Mouse (Mus musculus): ENCODE data around the gene Clstn1.
"Not testable (repeated sequence)": the region's sequence is repeated elsewhere in the genome, so short reads cannot be mapped to it uniquely, and the experiment has no call there.

The Clstn1 gene

DNA sequence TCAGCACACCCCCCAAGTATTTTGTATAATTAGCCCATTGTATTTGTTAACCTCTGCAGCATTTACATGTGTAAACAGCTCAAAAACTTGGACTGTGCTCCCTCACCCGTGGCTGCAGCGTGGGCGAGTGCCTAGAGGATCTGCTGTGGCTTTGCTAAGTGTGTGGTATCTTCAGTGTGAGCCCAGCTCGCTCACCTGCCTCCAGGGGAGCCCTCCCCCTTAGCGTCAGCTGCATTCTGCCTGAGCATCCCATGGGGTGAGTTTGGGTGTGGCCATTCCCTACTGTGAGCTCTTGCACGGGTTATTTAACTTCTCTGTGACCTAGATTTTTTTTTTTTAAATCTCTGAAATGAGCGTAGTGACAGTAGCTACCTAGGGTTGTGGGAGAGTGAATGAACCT is 16.0 kb downstream of the Clstn1 start:
- no peak for DNase-seq

DNA sequence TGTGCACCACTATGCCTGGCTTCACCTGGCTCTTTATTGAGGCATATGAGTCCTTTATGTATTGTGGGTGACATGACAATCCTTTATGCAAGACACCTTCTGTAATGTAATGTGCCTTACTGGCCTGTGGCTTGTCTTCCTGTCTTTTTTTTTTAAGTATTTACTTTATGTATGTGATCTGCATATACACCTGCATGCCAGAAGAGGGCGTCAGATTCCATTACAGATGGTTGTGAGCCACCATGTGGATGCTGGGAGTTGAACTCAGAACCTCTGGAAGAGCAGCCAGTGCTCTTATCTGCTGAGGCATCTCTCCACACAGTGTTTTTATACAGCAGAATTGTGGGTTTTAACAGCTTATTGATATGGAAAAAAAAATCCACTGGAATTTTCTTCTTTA is 17.6 kb downstream of the Clstn1 start:
- DNase-seq: no peak

DNA sequence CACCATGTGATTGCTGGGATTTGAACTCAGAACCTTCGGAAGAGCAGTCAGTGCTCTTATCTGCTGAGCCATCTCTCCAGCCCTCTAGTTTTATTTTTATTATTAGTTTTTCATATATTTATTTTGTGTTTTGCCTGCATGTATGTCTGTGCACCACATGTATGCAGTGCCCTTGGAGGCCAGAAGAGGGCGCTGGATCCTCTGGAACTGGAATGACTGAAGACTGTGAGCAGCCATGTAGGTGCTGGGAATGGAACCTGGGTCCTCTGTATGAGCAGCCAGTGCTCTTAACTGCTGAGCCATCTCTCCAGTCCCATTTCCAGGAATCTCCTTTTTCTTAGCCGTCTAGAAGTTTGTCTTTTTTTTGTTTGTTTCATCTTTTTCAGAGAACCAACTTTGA is 18.2 kb downstream of the Clstn1 start:
- DNase-seq: no peak

DNA sequence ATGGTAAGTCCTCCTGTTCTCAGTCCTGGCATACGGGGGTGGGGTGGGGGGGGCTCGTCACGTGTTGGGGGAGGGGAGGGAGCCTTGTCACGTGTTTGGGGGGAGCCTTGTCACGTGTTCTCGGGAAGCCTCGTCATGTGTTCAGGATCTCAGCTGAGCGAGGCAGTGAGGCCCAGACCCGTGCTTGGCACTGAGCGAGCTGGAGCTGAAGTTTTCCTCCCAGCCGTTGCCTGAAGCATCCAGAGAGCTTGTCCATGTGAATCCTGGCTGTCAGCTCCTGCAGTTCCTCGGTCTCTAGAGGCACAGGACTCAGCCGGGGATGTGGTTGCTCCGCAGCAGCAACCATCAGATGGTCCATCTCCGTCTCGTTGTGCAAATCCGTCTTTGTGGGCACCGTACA is 19.8 kb downstream of the Clstn1 start:
- DNase-seq: no peak

DNA sequence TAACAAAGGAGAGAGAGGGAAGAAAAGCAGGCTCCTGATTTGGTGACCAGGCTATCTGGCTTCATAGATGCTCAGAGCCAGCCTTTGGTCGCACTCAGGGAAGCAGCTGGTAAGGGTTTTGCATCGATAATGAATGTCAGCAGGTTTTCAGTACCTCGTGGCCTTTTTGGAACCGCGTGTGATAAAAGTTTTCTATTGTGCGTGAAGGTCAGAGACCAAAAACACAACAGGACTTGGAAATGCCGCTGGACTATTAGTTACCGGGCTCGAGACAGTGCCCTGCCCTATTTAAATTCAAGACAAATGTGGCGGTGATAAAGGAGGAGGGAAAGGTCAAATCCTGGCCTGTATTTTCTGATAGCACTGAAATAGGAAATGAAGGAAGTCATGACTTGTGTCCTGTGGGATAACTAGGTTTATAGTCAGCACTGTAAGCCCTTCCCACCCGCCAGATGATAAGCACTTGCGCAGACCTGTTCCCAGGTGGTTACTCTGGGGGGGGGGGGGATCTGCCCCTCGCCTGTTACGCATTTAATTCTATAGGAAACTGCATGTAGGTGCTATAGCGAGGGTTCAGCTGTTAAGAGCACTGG is 20.6 kb downstream of the Clstn1 start:
- DNase-seq: no peak

DNA sequence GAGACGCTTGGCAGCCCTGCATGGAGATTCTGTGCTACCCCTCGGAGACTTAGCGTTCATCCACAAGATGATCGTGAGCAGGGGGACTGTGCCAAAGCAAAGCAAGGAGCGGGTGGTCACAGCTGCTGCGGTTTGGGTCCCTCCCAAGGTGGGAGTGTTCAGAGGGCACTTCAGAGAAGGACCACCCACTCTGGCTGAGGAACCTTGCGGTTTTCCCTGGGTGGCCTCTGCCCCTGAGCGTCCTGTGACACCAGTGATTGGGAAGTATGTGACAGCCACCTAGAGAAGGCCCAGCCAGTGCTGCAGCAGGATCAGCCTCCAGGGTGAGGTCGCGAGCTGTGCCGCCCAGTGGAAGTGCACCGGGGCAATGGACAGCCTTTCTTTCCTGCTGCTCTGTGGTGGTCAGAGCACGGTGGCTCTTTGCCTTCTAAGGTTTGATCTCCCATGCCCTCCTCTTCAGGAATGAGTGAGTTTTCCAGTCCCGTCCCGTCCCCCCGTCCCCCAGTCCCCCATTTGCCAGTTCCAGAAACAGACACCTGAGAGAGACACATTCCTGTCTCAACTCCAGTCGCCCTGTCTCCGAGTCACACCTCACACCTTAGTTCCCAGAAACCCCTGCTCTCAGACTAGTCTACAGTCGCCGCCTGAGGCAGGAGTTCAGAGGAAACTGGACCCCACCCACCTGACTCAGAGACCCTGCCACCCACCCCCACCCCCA is 21.5 kb downstream of the Clstn1 start:
- peak; percentile 20 for DNase-seq

DNA sequence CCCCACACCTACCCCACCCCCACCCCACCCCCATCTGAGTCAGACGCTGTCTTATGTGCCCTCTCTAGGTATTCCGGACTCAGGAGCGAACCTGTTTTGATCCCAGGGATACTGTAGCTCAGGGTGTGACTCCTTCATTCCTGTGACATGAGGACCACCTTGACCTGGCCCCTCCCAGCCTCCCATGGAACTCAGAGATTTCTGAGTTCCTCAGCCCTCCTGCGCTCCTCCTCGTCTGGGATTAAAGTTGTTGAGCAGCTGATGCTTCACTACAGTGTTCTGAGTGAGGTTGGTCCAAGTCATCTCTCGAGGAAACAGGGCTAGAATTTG is 22.0 kb downstream of the Clstn1 start:
- no peak for DNase-seq

DNA sequence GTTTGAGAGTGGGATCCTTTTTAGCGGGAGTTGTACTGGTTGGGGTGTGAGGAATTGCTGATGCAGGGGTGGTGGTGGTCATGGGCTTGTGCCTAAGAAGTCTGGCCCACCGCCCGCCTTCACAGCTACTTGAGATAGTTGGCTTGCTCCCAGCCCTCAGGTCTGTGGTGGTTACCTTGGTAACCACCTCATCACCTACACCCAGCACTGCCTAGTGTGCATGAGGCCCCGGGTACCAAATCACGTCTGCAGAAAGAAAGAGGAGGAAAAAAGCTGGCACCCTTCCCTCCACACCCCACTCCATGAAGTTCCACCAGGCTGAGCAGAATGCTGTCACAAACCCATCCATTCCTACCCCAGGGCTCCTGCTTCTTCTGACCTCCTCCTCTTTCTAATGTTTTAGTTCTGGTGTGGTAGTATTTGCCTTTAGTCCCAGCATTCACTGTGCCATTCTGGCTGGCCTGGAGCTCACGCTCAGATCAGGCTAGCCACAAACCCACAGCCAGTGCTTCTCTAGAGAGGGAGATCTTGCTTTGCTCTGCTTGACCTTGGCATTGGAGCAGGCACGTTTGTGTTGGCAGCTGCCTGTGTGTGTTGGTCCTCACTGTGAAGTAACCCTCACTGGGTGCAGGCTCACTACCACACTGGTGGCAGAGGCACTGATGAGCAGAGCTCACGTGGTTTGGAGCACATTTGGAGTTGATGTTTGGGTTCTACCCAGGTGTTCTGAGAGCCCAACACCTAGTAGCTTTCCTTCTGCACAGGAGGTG is 23.2 kb downstream of the Clstn1 start:
- DNase-seq: no peak

DNA sequence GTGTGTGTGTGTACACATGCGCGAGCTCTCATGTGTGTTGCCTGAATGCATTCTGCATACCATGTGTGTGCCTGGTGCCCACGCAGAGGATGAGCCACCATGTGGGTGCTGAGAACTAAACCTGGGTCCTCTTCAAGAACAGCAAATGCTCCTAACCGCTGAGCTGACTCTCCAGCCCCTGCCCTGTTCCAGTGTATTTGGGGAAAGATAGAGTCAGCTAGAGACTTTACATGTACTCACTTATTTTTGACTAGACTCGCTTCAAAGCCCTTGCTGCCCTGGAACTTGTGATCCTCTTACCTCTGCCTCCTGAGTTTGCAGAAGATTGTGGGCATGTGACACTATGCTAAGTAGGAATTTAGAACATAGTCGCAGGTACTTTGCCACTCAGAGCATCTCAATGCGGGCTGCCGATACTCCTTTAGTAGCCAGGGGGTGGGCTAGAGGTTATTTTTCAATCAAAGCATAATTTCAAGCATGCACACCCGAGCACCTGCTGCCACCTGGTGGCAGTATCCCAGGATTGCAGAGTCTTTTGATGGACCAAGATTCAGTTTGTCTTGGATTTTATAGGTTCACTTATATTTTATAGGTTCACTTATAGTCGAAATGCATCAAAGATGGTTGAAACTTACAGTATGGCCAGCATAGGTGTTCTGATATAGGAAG is 25.2 kb downstream of the Clstn1 start:
- peak; percentile 64 for DNase-seq

DNA sequence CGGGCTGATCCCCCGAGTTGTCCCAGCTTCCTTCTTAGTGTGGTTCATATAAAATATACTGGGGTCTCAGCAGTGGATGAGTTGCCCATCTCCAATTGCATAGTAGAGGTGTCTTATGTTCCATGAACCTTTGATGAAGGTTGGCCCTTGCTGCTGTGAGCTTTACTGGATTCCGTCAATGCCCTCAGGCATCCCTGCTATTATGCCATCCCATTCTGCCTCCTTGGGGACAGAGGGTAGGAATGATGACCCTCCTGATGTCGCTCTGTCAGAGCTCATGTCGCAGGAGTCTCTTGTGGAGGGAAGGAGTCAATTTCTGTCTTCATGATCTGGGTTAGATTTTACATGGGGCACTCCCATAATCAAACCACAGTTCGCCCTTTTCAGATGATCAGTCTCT is 27.2 kb downstream of the Clstn1 start:
- not testable (repeated sequence) for DNase-seq

DNA sequence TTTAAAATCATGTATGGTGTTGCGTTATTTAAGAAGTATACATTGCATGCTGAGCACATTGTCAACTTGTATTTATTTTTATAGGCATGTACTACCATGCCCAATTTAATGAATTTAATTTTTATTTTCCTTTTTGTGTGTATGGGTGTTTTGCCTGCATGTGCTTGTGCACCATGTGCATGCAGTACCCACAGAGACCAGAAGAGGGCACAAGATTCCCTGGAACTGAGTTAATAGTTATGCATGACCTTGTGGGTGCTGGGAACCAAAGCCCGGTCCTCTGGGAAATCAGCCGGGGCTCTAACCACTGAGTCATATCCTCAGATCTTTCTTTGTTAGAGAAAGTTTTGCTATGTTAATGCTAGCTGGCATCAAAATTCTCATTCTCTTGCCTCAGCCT is 28.6 kb downstream of the Clstn1 start:
- no peak for DNase-seq

DNA sequence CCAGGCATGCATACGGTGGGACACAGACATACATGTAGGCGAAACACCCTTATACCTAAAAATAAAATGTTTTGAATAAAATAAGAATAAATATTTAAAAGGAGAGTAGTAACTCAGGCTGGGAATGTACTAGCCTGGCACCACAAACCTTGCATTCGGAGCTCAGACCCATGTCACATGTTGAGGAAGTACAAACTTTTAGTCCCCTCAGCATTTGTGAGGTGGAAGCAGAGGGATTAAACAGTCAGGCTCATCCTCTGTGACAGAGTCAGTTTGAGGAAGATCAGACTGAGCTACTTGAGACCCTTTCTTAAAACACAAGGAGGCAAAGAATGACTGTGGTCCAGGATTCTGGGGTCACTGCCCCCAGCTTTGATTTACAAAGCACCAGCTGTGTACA is 30.7 kb downstream of the Clstn1 start:
- DNase-seq: not testable (repeated sequence)

DNA sequence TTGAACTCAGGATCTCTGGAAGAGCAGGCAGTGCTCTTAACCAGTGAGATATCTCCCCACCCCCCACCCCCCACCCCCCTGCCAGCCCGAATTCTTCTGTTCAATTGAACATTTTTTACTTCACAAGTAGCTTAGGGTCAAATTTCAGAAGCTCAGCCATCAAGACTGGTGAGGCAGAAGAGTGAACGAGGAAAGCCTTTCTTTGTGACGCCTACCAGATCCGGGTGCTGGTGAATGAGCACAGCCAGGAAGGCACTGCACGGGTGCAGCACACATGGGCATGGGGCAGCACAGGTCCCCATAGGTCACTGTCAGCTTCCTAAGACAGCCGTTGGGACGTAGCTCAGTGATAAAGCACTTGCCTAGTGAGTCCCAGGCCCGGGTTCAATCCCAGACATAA is 33.7 kb downstream of the Clstn1 start:
- DNase-seq: no peak

DNA sequence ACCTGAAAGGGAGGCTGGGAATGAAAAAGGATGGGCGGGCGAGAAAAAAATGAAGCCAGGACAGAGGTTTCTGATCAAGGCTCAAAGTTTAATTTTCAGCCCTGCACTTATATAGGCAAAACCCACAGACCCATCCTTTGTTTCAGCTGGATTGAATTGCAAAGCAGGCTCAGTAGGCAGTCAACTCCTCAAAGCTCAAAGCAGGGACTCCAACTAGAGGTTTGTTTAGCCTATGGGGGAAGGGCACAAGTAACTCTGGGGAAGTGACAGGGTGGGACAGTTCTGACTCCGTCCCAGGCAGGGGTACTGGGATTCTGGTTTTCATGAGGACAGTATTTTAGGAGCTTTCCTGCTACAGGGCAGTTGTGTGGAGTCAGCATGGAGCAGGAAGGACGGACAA is 35.0 kb downstream of the Clstn1 start:
- DNase-seq: no peak

DNA sequence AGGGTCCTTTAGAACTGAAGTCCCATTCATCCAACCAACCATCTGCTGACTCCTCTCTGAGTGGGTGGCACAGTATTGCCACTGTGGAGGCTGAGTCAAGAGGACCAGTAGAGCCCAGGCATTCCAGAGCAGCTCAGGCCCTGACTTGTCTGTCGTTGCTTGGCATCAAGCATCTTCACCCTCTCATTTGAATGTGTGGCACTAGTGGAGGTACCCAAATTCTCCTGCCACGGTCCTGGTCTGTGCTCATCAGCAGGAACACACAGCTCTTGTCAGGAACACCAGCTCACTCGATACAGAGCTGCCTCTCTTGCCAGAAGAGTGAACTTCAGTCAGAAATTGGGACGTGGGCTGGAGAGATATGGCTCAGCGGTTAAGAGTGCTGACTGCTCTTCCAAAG is 37.4 kb downstream of the Clstn1 start:
- DNase-seq: no peak

DNA sequence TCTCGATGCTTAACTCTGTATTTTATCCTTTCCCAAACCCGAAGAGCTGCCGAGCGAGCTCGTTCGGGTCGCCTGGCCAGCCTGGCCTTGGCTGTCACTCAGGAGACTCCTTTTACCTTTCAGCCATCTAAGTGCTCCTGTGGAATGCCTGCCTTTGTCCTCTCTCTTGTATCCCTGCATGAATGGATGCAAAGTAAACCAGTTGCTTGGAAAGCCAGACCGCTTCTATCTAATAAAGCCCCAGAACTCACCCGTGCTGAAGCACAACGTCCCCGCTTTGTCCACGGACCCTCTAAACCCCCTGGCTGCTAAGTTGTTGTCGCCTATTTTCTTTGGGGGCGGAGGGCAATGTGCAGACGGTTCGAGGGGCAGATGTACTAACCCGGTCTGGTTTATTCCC is 40.5 kb downstream of the Clstn1 start:
- DNase-seq: no peak

DNA sequence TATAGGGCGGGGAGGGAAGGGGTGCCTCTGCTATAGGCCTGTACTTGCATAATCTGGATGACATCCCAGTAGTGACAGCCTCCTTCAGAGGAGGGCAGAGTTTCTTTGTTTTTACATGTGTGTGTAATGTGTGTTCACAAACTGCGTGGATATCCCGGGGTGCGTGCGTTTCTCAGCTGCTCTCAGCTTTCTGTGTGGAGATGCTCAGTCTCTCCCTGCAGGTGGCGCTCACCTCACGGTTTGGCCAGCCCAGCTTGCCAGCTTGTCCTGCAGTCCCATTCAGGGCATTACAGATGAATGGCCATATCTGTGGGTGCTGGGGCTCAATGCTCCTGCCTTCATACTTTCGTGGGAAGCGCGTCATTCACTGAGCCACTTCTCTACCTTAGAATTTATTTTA is 42.1 kb downstream of the Clstn1 start:
- DNase-seq: peak; percentile 63

DNA sequence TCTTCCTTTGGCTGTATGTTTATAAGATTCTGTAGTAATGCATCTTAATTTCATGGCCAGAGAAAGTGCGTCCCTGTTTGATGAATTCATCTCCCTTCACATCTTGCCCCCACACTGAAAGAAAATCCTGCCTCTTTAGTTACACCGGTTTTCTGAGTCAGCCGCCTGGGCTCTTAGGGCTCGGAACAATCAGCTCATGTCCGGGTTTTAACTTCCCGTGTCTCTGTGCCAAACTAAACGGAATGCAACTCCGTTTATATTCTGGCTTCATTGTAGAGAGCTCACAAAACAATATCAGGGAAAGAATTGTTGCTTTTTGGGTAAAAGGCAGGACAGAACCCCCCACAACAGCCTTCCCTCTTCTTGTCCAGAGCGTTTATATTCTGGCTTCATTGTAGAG is 42.5 kb downstream of the Clstn1 start:
- DNase-seq: no peak

DNA sequence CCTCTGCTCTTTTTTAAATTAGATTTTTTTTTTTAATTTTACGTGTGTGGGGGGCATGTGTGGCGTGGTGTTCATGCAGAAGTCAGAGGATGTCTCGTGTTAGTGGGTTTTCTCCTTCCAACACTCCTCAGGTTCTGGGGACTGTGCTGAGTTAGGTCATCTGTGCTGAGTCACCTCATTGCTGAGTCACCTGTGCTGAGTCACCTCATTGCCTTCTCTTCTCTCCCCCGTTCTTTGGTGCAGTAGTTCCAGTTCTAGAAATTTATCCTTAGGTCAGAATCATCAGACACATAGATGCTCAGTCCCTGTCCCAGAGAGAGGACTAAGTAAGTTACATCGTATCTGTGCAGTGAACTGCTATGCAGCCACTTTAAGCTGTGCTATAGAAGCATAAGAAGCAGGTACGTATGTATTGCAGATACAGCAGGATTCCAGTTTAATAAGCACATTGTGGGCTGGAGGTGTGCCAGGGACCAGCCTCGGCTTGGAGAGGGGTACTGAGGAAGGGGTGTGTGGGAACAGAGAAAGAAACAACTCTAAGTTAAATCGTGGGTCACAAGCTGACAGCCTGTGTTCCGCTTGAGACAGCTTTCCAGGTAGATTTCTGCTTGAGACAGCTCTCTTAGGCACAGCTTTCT is 46.5 kb downstream of the Clstn1 start:
- no peak for DNase-seq

DNA sequence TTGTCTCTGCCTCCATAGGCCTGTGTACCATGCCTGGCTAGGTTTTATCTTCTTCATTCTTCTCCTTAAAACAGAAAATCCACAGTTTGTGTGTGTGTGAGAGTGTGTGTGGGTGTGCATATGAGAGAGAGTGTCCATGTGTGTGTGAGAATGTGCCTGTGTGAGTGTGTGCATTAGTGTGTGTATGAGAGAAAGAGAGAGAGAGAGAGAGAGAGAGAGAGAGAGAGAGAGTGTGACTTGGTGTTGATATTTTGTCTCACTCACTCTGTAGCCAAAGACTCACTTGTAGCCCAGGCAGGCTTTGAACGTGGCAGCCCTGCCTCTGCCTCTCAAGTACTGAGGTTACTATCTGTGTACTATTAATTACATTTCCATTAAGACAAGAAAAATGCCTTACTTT is 47.9 kb downstream of the Clstn1 start:
- DNase-seq: no peak

DNA sequence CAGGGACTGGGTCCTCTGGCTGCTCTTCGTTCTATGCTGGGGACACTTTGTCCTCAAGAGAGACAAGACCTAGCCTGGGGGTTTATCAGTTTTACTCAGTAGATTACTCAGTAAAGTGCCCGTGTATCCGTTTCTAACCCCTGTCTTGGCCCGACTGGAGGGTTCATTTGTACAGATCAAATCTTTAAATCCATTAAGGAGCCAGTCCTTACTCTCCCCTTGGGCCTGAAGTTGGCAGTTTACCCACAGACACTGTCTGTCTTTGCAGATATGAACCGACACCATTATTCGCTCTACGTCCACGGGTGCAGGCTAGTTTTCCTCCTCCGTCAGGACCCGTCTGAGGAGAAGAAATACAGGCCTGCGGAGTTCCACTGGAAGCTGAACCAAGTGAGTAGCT is 48.7 kb downstream of the Clstn1 start:
- DNase-seq: no peak

DNA sequence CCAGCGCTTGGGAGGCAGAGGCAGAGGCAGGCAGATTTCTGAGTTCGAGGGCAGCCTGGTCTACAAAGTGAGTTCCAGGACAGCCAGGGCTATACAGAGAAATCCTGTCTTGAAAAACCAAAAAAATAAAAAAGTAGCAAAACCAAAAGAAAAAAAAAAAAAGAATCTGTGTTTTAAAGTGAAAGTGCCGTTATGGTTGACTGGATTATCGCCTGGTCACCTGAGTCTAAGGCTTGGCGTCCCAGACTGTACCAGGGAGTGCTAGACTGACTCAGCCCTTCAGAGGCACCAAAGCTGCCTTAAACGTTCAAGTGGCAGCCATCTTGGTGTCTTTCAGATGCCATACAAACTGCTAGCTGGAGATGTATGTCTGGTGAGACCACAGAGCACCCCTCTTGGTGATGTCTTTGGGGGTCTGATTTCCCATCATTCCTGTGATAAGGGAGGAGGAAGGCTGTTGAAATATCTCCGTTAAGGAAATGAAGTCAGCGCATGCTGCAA is 49.7 kb downstream of the Clstn1 start:
- no peak for DNase-seq

DNA sequence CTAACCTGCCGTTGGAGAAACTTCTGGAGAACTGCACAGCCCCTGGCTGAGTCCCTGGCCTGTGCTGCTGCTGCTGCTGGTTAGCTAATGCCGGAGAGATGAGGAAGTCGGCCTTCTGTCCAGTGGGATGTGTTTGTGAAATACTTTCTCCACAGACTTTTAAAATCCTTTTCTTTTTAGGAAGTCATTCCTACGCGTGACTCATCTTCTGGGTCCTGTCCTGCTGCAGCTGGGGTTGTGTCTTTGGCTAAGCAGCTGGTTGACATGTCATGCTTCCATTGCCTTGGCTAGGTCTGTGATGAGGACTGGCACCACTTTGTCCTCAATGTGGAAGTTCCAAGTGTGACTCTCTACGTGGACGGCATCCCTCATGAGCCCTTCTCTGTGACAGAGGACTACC is 51.7 kb downstream of the Clstn1 start:
- DNase-seq: no peak
